Mouse (Mus musculus): ENCODE results near the gene Mfsd4b4. TPM values are rescaled to one million over a fixed set of nuclear protein-coding genes. Genes with fewer than 3 reads are reported as not detected.

The Mfsd4b4 gene
- polyA plus RNA-seq, 1 experiment from 2014 or later = 1.8 TPM

DNA sequence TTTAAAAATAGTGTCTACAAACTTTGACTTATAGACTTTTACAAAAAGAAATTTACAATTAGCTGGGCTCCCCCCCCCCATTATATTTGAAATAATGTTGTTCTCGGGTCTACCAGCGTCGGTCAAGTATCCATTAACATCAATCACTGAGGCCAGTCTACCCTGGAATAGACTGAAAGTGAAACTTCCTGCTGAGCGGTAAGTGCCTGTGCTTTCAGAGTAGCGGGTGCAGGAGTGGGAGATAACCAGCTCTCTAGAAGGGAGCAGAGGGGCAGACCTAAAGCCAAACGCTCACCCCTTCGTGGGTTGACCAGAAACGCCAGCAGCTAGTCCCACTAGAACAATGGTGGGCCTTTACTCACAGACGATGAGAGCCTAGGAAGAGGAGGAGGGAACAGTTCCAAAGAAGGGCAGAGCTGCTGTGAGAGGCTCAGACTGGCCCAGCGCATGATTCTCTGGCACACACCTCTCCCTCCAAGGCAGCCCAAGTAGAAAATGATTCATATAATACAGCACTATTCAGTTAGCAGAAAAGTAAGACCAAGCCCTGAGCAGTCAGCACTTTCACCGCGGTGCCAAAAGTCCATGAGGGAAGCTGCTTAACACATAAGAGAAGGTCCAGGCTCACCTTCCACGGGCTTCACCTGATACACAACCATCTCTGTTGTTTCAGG, 9.9 kb upstream of the Mfsd4b4 start:
- H3K4me3 ChIP-seq (ENCODE audit: low read depth, low read length) = no peak overlapping the region

GRCm38 (mm10) chr10:39906799-39907658, 8.0 kb upstream of the Mfsd4b4 start:
- Histone ChIP-seq H3K36me3 (ENCODE audit: control insufficient read depth, insufficient read depth, low read length) (no peaks in the 10 kb centered on the region), H3K27me3 (ENCODE audit: control insufficient read depth, insufficient read depth, low read length) (no peaks in the 10 kb centered on the region), H3K27ac (replicated peaks) (no peak overlapping the region), H3K9ac (ENCODE audit: low read length) (no peak overlapping the region), H3K4me2 (replicated peaks; ENCODE audit: low read depth) (no peak overlapping the region), H3K4me3 (ENCODE audit: low read depth, low read length) (no peak overlapping the region), H3K4me1 (replicated peaks; ENCODE audit: control insufficient read depth, insufficient read depth) (no peaks in the 10 kb centered on the region), H3K9me3 (ENCODE audit: control insufficient read depth, low read length) (no peaks in the 10 kb centered on the region)
- no peak for TF ChIP-seq CTCF (IDR thresholded peaks at IDR 0.05; ENCODE audit: low read depth)
- TF ChIP-seq EP300 (optimal IDR thresholded peaks at IDR 0.05) = no peak
- 0 out of 2 replicates have a peak, but pooled peaks have one; percentile 51 for ATAC-seq (ENCODE audit: low FRiP score, low TSS enrichment)
- 69% methylated on average over 10 of the region's 10 CpGs for WGBS
- no peak for DNase-seq (ENCODE audit: low spot score)

More for the DNA sequence above, 9.9 kb upstream of the Mfsd4b4 start:
- no peak overlapping the region for H3K9ac ChIP-seq (ENCODE audit: low read length)
- TF ChIP-seq EP300 (optimal IDR thresholded peaks at IDR 0.05) (no peak), CTCF (IDR thresholded peaks at IDR 0.05; ENCODE audit: low read depth) (no peak)
- WGBS = 52% methylated on average over 13 of the region's 13 CpGs
- H3K27ac ChIP-seq (replicated peaks) = no peak overlapping the region
- DNase-seq (ENCODE audit: low spot score) = no peak
- no peak for ATAC-seq (ENCODE audit: low FRiP score, low TSS enrichment)
- no peaks in the 10 kb centered on the region for H3K4me1 ChIP-seq (replicated peaks; ENCODE audit: control insufficient read depth, insufficient read depth)
- H3K27me3 ChIP-seq (ENCODE audit: control insufficient read depth, insufficient read depth, low read length) = no peaks in the 10 kb centered on the region
- H3K4me2 ChIP-seq (replicated peaks; ENCODE audit: low read depth) = 0 out of 2 replicates have a peak overlapping the region, but pooled peaks have one; percentile 9
- no peaks in the 10 kb centered on the region for H3K36me3 ChIP-seq (ENCODE audit: control insufficient read depth, insufficient read depth, low read length)
- H3K9me3 ChIP-seq (ENCODE audit: control insufficient read depth, low read length) = no peaks in the 10 kb centered on the region

GRCm38 (mm10) chr10:39904191-39904590, 5.2 kb upstream of the Mfsd4b4 start:
- H3K4me1 ChIP-seq (replicated peaks; ENCODE audit: control insufficient read depth, insufficient read depth) = peaks cover 2% of the 10 kb centered on the region; the same call in 1 of the 2 replicates
- no peaks in the 10 kb centered on the region for H3K27me3 ChIP-seq (ENCODE audit: control insufficient read depth, insufficient read depth, low read length)
- H3K36me3 ChIP-seq (ENCODE audit: control insufficient read depth, insufficient read depth, low read length) = no peaks in the 10 kb centered on the region
- TF ChIP-seq CTCF (IDR thresholded peaks at IDR 0.05; ENCODE audit: low read depth) = no peak
- TF ChIP-seq EP300 (optimal IDR thresholded peaks at IDR 0.05) = no peak
- DNase-seq (ENCODE audit: low spot score) (no peak), ATAC-seq (ENCODE audit: low FRiP score, low TSS enrichment) (no peak)
- 79% methylated on average over 3 of the region's 3 CpGs for WGBS
- H3K9ac ChIP-seq (ENCODE audit: low read length) = no peak overlapping the region
- no peak overlapping the region for H3K4me2 ChIP-seq (replicated peaks; ENCODE audit: low read depth)
- H3K4me3 ChIP-seq (ENCODE audit: low read depth, low read length) = no peak overlapping the region
- no peak overlapping the region for H3K27ac ChIP-seq (replicated peaks)
- no peaks in the 10 kb centered on the region for H3K9me3 ChIP-seq (ENCODE audit: control insufficient read depth, low read length)

- Histone ChIP-seq H3K4me3 (ENCODE audit: low read depth, low read length) (no peak overlapping the region), H3K4me2 (replicated peaks; ENCODE audit: low read depth) (no peak overlapping the region), H3K9ac (ENCODE audit: low read length) (no peak overlapping the region), H3K4me1 (replicated peaks; ENCODE audit: control insufficient read depth, insufficient read depth) (peaks cover 2% of the 10 kb centered on the region; the same call in 1 of the 2 replicates), H3K36me3 (ENCODE audit: control insufficient read depth, insufficient read depth, low read length) (no peaks in the 10 kb centered on the region), H3K27ac (replicated peaks) (no peak overlapping the region), H3K27me3 (ENCODE audit: control insufficient read depth, insufficient read depth, low read length) (no peaks in the 10 kb centered on the region), H3K9me3 (ENCODE audit: control insufficient read depth, low read length) (no peaks in the 10 kb centered on the region)
- TF ChIP-seq EP300 (optimal IDR thresholded peaks at IDR 0.05) (no peak), CTCF (IDR thresholded peaks at IDR 0.05; ENCODE audit: low read depth) (peak; percentile 49)
- DNase-seq (ENCODE audit: low spot score) = no peak
- no peak for ATAC-seq (ENCODE audit: low FRiP score, low TSS enrichment)
- WGBS = 81% methylated on average over 5 of the region's 5 CpGs
Measured at GRCm38 (mm10) chr10:39896503-39896902, 2.5 kb downstream of the Mfsd4b4 start.

DNA sequence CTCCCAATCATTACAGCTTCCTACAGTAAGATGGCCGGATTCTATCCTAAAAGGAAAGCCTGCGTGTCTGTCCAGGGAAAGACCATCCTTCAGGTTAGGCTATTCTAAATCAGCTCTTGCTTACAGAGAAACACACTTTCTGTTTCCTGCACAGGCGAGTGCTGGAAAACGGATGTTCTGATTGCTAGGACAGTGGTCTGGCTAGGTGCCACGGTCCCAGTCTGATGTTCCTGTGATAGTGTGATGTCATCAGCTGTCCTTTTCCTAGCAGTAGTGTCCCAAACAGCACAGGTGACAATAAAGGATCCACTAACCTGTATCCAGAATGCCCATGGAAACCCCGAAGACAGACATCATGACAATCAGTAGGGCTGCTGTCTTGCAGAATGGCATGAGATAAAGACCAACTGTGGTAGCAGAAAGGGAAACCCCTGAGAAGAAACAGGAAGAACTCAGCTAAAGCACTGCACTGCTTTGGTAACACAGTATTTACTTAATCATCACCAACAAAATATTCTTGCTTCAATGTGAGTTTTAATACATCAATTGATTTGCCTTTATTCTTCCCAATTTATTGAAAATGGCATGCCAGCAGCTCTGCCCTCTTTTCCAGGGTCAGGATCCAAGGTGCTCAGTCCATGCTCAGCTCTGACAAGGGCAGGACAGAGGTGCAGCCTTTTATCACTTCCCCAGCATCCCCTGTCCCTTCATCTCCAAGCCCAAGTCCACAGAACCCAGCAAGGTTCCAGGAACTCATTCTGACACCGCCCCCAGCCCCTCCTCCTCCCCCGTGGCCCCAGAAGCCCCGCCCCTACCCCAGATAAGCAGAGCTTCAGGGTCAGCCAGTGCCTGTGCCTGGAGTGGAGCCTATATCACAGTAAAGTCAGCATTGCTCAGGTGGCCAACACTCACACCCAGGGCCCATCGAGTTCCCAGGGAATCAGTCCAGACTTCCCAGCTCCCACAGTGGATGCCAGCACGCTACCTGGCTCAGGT, 5.0 kb downstream of the Mfsd4b4 start:
- Histone ChIP-seq H3K27me3 (ENCODE audit: control insufficient read depth, insufficient read depth, low read length) (no peaks in the 10 kb centered on the region), H3K9me3 (ENCODE audit: control insufficient read depth, low read length) (no peaks in the 10 kb centered on the region), H3K4me3 (ENCODE audit: low read depth, low read length) (no peak overlapping the region), H3K27ac (replicated peaks) (no peak overlapping the region), H3K4me1 (replicated peaks; ENCODE audit: control insufficient read depth, insufficient read depth) (no peaks in the 10 kb centered on the region), H3K9ac (ENCODE audit: low read length) (no peak overlapping the region), H3K4me2 (replicated peaks; ENCODE audit: low read depth) (no peak overlapping the region), H3K36me3 (ENCODE audit: control insufficient read depth, insufficient read depth, low read length) (no peaks in the 10 kb centered on the region)
- TF ChIP-seq EP300 (optimal IDR thresholded peaks at IDR 0.05) = no peak
- TF ChIP-seq CTCF (IDR thresholded peaks at IDR 0.05; ENCODE audit: low read depth) = no peak
- ATAC-seq (ENCODE audit: low FRiP score, low TSS enrichment) (no peak), DNase-seq (ENCODE audit: low spot score) (no peak)
- WGBS = 70% methylated on average over 11 of the region's 11 CpGs
